Mouse (Mus musculus): Measurements from ENCODE around the gene Abcc4.

DNA sequence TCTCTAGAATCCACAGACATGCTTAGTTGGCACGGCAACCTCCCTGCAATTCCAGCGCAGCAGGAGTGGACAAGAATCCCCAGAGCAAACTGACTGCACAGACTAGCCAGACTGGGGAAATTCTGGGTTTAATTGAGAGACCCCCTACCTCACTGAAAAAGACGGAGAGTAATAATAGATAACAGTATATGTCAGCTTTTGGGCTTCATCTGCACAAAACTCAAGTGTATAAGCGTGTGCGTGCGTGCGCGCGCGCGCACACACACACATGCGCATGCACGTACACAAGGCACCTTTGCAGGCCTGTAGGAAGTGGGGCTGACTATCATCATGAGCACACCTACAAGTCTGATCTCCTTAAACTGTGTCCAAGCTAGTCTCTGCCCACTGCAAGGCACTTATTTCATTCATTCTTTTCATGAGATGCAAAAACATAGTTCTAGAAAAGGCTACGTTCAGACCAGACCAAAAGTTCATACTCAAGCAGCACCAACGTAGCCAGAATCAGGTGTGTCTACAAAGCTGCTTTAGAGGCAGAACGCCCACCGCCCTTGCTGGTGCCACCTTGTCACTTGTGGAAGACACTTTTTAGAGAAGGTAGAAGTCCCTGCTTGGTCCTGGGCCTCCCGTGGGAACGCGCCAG is 232.7 kb downstream of the Abcc4 start:
- no peak for TF ChIP-seq CTCF (IDR thresholded peaks at IDR 0.05; ENCODE audit: low read depth)
- no peak for TF ChIP-seq EP300 (IDR thresholded peaks at IDR 0.05; ENCODE audit: low read depth)

All from liver, postnatal 0 days (tissue).